Mouse (Mus musculus) kidney, adult 10 weeks (tissue): Measurements from ENCODE around the gene Map2. TPM values are rescaled to one million over a fixed set of nuclear protein-coding genes. Genes with fewer than 3 reads are reported as not detected.

ENCODE experiments used
- polyA plus RNA-seq: library from polyadenylated mRNA; stranded (reverse); fragments of 350-450 nt; fragmentation: Illumina TruSeq; extraction: RNeasy Lipid Tissue Mini Kit (QIAGEN cat#74804); gene quantifications from one replicate; pipeline ENCODE4 v1.2.3, GENCODE M21; 2014; ENCODE audit warnings: low read depth, low replicate concordance

Map2 gene
- polyA plus RNA-seq, result 21.6 TPM

GRCm38 (mm10) chr1:66175041-66175665 is at the start of gene Map2:
TSS of gene Map2 (plus strand) at chr1:66175273.

GRCm38 (mm10) chr1:66467821-66468703 is 293.0 kb downstream of the Map2 start, which contains the start of gene Unc80:
TSS of gene Unc80 (plus strand) at chr1:66468367.

Other genes with a start within 250 kb of the Map2 start
- not detected for gene Crygf, start 248.8 kb upstream of the Map2 start, polyA plus RNA-seq